ENCODE assay signal across 9 mouse cellular contexts in genomic region chr10:62404901-62405300, GRCm38 (mm10). TPM values are rescaled to one million over a fixed set of nuclear protein-coding genes. Genes with fewer than 3 reads are reported as not detected.
DNase-seq lines count a peak whose midpoint lies in the region; ATAC-seq lines count a peak whose summit lies in the region.
"Had no signal": no experiment of that assay in that cellular context is flagged by ENCODE, and none has a peak within 500 bp of the region (broad histone marks: within the 10 kb centered on the region; RNA-seq: fewer than 3 reads in every experiment).

No protein-coding gene starts in this region.

- no peaks in the 10 kb centered on the region for H3K36me3 ChIP-seq in midbrain, embryonic 16.5 days (ENCODE audit: control insufficient read depth, insufficient read depth, low read length)

- intact Hi-C loops in left cerebral cortex, postnatal 36 days (cut with DNase I) = no loop called here

- no peaks in the 10 kb centered on the region for H3K27me3 ChIP-seq in midbrain, embryonic 16.5 days (ENCODE audit: control insufficient read depth, insufficient read depth, low read depth, low read length)

- H3K9ac ChIP-seq in midbrain, embryonic 16.5 days (ENCODE audit: low read depth, low read length) = peak overlapping the region; percentile 38; the same call in 1 of the 2 replicates
- H3K9ac ChIP-seq: liver, embryonic 14.5 days had no signal

- no peaks in the 10 kb centered on the region for H3K9me3 ChIP-seq in midbrain, embryonic 16.5 days (replicated peaks; ENCODE audit: control insufficient read depth, low read length, poor library complexity, severe bottlenecking)

- H3K27ac ChIP-seq in midbrain, embryonic 16.5 days (ENCODE audit: low read length) = no peak overlapping the region
- H3K27ac ChIP-seq: liver, embryonic 14.5 days had no signal

- ATAC-seq in midbrain, embryonic 16.5 days = no peak

- peak overlapping the region; percentile 39 for H3K4me2 ChIP-seq in midbrain, embryonic 16.5 days (ENCODE audit: low read length)

- peaks cover 5% of the 10 kb centered on the region for H3K4me1 ChIP-seq in midbrain, embryonic 16.5 days (ENCODE audit: control insufficient read depth, insufficient read depth, low read length)

- 52% methylated on average over 14 of the region's 14 CpGs for WGBS in midbrain, embryonic 16.5 days

- H3K4me3 ChIP-seq in midbrain, embryonic 16.5 days (ENCODE audit: low read depth, low read length) = no peak overlapping the region

- DNase-seq in right cerebral cortex, postnatal 4 days = peak; percentile 9
- DNase-seq in right cerebral cortex, adult 18-20 months = no peak
- peak; percentile 64 for DNase-seq in gastrocnemius, postnatal 10 days
- DNase-seq in induced T-regulatory cell, adult 2 months (ENCODE audit: low read depth) = peak; percentile 20
- no peak for DNase-seq in yolk sac, embryonic 10.5 days (ENCODE audit: low spot score)
- no peak for DNase-seq in left cerebral cortex, postnatal 36 days (ENCODE audit: low spot score in 2 of 2)
- DNase-seq in MN1 (ENCODE audit: low spot score) = no peak

RNA-seq across cellular contexts. Expression of gene Hkdc1, which starts 17.4 kb away (rescaled TPM):
- under 1 TPM; 0.12 to 0.45 TPM for total RNA-seq in gastrocnemius, postnatal 10 days (2021)
- 0.37 and 0.51 TPM in 2 replicates for polyA plus RNA-seq in midbrain, embryonic 16.5 days (2015; fragmentation: Nextera tagmentation; extraction: Ambion mirVana)
- total RNA-seq in left cerebral cortex, postnatal 36 days (2021) = 10 to 100 TPM in 1 of 2 experiments, 1 to 10 TPM in 1; 9.9 to 12.0 TPM

RNA-seq across cellular contexts. Expression of gene Hk1, which starts 25.2 kb away (rescaled TPM):
- total RNA-seq in gastrocnemius, postnatal 10 days (2021) = 10 to 100 TPM; 17.8 to 22.5 TPM
- polyA plus RNA-seq in midbrain, embryonic 16.5 days (2015; fragmentation: Nextera tagmentation; extraction: Ambion mirVana) = 142 and 155 TPM in 2 replicates
- total RNA-seq in left cerebral cortex, postnatal 36 days (2021) = 100 to 1,000 TPM; 310 to 327 TPM

RNA-seq across cellular contexts. Expression of gene 4930507D05Rik, which starts 44.4 kb away (rescaled TPM):
- under 1 TPM in 1 of 2 experiments, not detected in 1; 0.16 TPM for total RNA-seq in gastrocnemius, postnatal 10 days (2021)
- polyA plus RNA-seq in midbrain, embryonic 16.5 days (2015; fragmentation: Nextera tagmentation; extraction: Ambion mirVana) = 1.2 and 1.4 TPM in 2 replicates
- total RNA-seq in left cerebral cortex, postnatal 36 days (2021) = 1 to 10 TPM; 1.7 to 2.0 TPM

RNA-seq across cellular contexts. Expression of gene Supv3l1, which starts 44.6 kb away (rescaled TPM):
- 10 to 100 TPM; 16.7 to 23.9 TPM for total RNA-seq in gastrocnemius, postnatal 10 days (2021)
- 18.6 and 19.4 TPM in 2 replicates for polyA plus RNA-seq in midbrain, embryonic 16.5 days (2015; fragmentation: Nextera tagmentation; extraction: Ambion mirVana)
- total RNA-seq in left cerebral cortex, postnatal 36 days (2021) = 10 to 100 TPM; 20.1 to 28.0 TPM

Comparison
In these comparisons a context has a peak if more than half of its experiments do, and no peak if none do; other contexts are left out.
1. DNase-seq: peak in right cerebral cortex, postnatal 4 days (single experiment), gastrocnemius, postnatal 10 days (single experiment) and induced T-regulatory cell, adult 2 months (single experiment); none in right cerebral cortex, adult 18-20 months (single experiment), yolk sac, embryonic 10.5 days (single experiment), left cerebral cortex, postnatal 36 days (0 of 2) and MN1 (single experiment).
2. RNA of gene Hkdc1, which starts 17.4 kb away (total RNA-seq): 9.9 to 12.0 TPM in left cerebral cortex, postnatal 36 days; 0.12 to 0.45 TPM in gastrocnemius, postnatal 10 days; every median in the first group is over 4 times any median in the second.
3. RNA of gene Hk1, which starts 25.2 kb away (total RNA-seq): 310 to 327 TPM in left cerebral cortex, postnatal 36 days; 17.8 to 22.5 TPM in gastrocnemius, postnatal 10 days; every median in the first group is over 10 times any median in the second.